Mouse (Mus musculus): Measurements from ENCODE around the gene Efcab5.

Gene Efcab5

DNA sequence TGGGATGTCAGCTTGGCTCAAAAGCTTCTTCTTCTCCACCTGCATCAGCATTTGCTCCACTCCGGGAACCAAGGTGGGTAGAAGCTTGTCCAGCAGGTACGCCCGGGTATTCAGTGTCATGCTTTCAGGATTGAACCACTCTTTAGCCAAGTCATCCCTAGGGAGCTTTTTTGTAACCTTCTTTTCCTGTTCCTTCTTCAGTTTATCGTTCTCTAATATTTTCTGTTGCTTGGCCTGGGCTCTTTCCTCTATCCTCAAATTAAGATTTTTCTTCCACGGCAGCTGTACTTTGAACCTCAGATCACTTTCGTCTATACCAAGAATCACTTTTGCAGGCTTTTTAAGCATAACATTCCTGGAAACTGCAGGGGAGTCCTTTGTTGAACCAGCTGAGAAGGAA is at the start of gene Efcab5:
TSS of gene Efcab5 (minus strand) at position 101 of the 400 bp plus-strand sequence.
- no peak for DNase-seq (ENCODE audit: low spot score)

DNA sequence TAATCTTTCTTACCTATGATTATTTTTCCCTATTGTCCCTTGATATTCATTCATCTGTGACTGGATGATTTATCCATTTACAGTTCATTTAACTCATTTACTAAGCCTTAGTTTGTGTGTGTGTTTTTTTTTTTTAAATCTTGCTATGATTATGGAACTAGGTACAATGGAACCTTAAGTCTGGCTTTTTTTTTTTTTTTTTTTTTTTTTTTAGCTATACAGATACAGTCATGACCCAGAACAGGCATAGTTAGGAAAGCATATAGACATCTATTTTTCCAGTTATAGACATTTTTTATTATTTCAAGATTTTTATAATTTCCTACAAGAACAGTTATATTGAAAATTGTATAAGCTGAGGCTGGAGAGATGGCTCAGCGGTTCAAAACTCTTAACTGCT is 46.5 kb upstream of the Efcab5 start:
- DNase-seq (ENCODE audit: low spot score) = no peak

DNA sequence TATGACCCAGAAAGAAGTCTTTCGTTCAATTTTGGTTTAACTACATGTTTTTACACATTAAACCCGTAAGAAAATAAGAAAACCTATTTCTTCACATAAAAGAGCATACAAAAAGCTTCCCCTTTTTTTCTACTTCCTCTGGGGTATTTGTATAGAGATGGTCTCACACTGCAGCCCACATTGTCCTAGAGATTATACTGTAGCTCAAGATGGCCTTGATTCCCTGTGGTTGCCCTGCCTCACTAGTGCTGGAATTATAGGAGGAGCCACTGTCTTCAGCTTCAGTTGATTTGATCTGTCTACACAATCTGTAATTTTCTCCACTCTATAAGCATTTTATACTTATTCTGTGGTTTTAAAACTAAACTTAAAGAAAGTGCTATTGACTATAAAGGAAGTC is 42.7 kb upstream of the Efcab5 start:
- DNase-seq (ENCODE audit: low spot score) = no peak

DNA sequence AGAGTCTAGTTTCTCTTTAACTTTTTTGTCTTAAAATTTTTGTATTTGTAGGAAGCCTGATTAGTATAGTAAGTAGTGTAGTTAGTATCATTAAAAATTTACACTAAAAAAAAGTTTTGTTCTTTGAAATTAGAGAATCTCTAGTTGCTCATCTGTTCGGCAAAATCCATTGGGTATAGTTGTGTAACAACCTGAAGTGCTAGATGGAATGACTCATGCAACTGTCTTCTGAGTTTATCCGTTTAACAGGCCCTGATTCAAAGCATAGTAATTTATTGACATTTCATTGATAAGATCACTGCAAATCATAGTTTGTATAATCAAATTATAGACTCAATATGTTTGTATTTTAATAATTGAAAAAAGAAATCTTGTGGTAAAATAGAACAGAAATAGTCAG is 42.0 kb upstream of the Efcab5 start:
- no peak for DNase-seq (ENCODE audit: low spot score)

DNA sequence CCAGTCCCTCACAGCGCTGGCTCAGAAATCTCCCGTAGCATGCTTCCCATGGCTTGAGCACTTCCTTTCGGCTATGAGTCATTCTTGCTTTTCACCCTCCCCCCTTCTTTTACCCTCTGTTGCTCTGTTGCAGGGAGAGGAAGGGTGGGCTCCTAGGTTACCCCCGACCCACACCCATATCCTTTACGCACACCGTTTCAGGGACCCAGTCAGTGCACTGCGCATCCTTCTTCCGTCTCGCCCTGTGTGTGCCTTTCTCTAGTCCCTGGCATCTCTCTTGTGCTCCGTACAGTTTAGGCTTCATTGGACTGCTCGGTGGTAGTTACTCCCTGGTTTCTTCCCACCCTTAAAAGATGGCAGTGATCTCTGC is 28.0 kb upstream of the Efcab5 start:
- no peak for DNase-seq (ENCODE audit: low spot score)

DNA sequence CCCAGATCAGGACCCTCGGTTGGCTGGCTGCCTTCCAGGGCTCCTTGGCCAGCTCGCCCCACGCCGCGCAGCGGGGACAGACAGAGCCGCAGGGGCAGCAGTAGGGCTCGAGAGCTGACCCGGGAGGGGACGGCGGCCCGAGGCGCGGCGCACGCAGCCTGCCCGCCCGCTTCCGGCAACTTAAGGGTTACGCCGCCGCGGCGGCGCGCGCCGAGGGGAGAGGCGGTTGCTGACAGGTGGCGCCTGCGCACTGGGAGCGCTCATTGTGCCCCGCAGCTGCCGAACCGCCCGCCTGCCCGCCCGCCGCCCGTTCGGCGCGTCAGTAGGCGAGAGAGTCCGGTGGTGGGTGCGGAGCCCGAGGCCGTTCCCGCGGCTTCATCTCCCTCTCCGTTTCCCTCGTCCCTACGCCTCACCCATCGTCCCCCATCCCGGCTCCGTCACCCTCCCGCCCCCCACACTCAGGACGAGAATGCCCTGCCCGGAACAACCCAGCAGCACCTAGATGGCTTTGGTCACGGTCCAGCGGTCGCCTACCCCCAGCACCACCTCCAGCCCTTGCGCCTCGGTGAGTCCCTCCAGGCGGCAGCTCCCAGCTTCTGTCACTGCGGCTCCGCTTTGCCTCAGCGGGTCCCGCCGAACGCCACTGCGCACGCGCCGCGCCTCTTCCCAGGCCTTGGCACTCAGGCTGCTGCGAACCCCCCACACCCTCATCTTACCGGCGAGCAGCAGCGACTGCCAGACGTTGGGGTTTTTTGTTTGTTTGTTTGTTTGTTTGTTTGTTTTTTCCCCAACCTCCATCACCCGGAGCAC is 27.4 kb upstream of the Efcab5 start, which contains the start of gene Ssh2:
TSS of gene Ssh2 (plus strand) at position 337 of the 810 bp plus-strand sequence.
- DNase-seq (ENCODE audit: low spot score) = peak; percentile 87

- DNase-seq (ENCODE audit: low spot score) = no peak
These were observed 26.7 kb upstream of the Efcab5 start for GRCm38 (mm10) chr11:77215483-77215882.

GRCm38 (mm10) chr11:77214755-77215154 is 26.0 kb upstream of the Efcab5 start:
- DNase-seq (ENCODE audit: low spot score) = peak; percentile 50

DNA sequence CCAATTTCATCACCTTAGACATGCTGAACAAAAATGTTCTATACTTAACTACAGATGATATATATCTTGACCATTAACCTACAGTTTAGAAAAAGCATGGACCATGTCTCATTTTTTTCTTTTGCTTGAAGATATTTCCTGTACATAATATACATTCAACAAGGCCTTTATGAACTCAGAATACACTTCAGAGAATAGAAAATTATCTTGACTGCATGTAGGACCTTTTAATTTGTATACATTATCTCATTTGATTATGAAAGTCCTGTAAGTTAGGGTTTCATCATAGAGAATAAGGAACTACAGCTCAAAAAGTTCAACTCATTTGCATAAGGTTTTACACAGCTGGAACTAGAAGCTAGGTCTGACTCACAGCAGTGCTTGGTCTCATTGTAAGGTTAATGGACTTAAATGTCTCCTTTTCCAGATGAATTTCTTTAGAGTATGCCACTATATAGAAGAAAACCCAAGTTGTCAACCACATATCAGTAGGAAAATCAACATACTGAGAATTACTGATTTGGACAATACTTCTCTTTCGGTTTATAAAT is 25.4 kb upstream of the Efcab5 start:
- no peak for DNase-seq (ENCODE audit: low spot score)

- DNase-seq (ENCODE audit: low spot score) = no peak
These were observed 11.9 kb upstream of the Efcab5 start for GRCm38 (mm10) chr11:77200703-77201102.

DNA sequence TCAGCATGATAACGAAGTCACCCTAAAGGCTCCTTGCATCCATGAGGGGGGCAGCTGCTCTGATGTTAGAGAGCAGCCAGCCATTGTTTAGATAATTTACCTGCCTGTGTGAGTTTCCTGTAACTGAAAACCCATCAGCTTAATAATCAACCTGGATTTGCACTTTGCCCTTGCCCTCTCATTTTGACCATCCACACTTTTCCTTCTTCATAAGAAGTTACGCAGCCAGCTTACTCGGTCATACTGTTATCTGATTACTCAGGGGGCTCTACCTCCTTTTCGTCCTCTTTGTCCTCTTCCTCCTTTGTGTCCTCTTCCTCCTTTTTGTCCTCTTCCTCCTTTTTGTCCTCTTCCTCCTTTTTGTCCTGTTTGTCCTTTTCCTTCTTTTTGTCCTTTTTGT is 10.9 kb upstream of the Efcab5 start:
- DNase-seq (ENCODE audit: low spot score) = peak; percentile 70

GRCm38 (mm10) chr11:77196181-77197143 is 7.7 kb upstream of the Efcab5 start:
- DNase-seq (ENCODE audit: low spot score) = no peak

DNA sequence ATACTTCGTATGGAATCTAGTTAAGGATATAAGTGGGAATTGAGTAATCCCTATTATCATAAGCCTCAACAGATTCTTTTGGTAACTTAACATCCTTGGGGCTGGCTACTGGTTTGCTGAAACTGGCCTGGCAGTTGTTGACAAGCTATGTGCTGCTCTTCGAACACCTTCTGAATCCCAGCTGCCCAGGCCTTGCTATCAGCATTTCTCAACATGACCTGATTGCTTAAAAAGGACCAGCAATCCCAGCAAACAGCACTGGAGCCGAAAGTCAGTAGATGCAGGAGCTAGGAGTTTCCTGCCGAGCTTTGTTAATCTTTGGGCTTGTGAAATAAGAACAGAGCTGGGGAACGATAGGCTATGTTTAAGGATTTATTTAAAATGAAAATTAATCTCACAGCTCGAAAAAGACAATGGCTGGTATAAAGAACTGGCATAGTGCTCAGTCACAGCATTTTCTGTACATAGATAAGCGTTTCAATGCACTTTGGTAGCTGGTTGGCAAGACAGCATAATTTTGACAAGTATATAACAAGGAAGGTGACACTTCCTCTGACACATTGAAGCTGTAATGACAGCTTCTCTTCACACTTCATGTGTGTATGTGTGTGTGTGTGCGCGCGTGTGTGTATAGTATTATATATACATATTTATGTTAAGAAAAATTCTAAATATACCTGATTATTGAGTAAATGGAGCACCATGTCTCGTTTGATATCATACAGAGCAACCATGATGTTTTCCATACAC is 6.8 kb upstream of the Efcab5 start:
- peak; percentile 20 for DNase-seq (ENCODE audit: low spot score)

DNA sequence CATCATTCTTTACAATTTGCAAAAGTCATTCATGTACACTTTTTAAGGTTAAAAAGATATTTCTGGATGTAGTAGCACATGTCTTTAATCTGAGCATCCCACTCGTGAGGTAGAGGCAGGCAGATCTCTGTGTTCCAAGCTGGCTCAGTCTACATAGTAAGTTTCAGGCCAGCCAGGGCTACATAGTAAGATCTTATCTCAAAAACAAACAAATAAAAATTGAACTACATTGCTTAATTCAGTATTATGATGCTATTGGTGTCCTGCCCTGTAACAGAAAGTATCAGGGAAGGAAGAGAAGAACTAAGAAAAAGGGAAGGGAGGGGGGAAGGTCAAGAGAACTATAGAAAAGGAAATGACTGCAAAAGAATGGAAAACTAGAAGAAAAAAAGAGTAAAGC is 6.0 kb upstream of the Efcab5 start:
- no peak for DNase-seq (ENCODE audit: low spot score)

- no peak for DNase-seq (ENCODE audit: low spot score)
These were observed 5.3 kb upstream of the Efcab5 start for GRCm38 (mm10) chr11:77193941-77194553.

DNA sequence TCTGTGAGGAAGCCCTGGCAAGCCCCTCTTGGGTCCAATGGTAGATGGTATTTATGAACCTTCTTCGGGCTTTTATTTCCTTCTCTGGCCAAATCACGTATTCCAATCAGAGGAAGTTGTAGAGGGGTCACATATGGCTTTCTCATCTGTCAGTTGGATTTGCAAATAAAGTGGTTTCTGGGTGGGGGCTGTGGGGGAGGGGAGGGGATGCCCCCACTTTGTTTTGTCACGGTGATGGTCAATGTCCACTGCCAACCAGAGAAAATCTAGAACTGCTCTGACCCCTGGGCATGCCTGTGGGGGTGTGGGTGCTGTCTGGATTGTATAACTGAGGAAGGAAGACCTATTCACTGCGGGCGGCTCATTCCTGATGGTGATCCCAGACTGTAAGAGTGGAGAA is 4.6 kb upstream of the Efcab5 start:
- DNase-seq (ENCODE audit: low spot score) = no peak

DNA sequence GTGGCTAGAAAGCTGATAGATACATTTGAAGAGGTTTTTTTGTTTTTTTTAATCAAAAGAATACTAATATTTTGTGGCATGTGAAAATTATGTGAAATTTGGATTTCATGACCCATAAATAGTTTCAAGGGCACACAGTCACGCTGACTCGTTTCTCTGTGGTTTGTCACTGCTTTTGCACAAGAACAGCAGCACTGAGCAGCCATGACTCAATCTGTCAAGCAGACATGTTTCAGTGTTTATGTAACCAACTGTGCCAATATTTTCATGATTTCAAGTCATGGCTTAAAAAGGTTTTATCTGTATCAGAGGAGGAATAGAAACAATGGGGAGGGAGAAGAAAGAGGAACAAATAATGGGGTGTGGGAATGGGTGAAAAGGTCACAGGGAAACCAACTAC is 3.8 kb downstream of the Efcab5 start:
- no peak for DNase-seq (ENCODE audit: low spot score)

DNA sequence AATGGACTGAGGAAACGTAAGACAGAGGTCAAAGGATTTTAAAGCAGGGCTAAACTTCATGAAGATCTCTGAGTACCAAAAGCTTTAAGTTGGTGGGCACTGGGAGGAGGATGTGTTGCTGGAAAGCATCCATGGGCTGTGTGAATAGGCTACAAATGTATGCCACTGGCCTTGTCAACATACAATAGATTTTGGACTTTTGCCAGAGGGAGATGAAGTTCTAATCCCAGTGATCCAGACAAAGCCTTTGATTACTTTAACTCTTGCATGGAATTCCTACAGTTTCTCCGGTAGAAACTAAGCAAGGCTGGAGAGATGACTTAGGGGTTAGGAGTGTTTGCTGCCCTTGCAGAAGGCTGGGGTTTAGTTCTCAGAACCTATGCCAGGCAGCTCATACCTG is 6.2 kb downstream of the Efcab5 start:
- no peak for DNase-seq (ENCODE audit: low spot score)

DNA sequence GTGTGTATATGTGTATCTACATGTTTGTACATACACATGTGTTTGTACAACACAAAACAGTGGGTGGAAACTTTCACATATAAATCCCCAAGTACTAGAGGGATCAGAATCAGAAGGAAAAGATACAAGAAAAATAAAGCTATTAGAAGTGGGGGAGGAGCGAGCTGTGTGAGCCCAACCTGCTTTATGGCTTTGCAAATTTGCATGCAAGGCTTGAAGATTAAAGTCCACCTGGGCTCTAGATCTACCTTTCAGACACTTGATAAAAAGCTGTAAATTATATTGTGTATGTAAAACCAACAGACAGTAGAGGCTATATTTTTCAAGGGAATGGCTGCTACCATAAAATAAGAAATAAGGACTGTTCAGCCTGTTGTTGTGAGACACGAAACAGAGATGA is 6.7 kb downstream of the Efcab5 start:
- DNase-seq (ENCODE audit: low spot score) = peak; percentile 33

GRCm38 (mm10) chr11:77181528-77181927 is 7.2 kb downstream of the Efcab5 start:
- peak; percentile 57 for DNase-seq (ENCODE audit: low spot score)

DNA sequence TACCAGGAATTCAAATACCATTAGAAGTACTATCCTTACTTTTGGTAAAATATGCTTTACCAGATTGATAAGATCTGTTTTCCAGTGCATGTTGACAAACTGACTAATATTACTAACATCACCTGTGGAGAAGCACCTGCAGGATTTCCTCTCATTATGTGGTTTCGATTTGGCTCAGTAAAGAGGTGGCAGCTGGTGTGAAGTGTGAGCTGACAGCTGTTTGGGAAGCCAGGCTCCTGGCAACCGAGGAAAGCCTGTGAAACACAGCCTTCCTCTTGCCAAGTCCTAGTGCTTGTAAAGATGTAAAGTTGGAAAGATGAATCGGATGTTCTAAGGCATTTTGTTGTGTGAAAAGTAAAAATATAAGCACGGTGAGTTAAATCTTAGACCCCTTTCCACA is 7.9 kb downstream of the Efcab5 start:
- DNase-seq (ENCODE audit: low spot score) = no peak

- DNase-seq (ENCODE audit: low spot score) = no peak
These were observed 9.0 kb downstream of the Efcab5 start for GRCm38 (mm10) chr11:77179771-77180170.

Data from yolk sac, embryonic 10.5 days (tissue).